Mouse (Mus musculus) stomach, embryonic 14.5 days (tissue): ENCODE results near the gene Gpm6a. TPM values are rescaled to one million over a fixed set of nuclear protein-coding genes. Genes with fewer than 3 reads are reported as not detected.

Experiments
- ATAC-seq: fragments of 200-750 bp; cut with Nextera tagmentation; 2 replicates; pipeline ENCODE4 v1.8.0; 2017; ENCODE audit warnings: low read depth, moderate TSS enrichment; ENCODE audit not compliant: insufficient number of reproducible peaks, insufficient read depth, low FRiP score
- H3K27ac ChIP-seq: fragments of 300-500 bp; sonication (generic); 2 replicates; pipeline ENCODE4 v1.5.1; 2014; ENCODE audit warnings: mild to moderate bottlenecking, low read length, moderate library complexity, mixed read lengths
- H3K27me3 ChIP-seq: fragments of 300-500 bp; sonication (generic); 2 replicates; pipeline ENCODE4 v1.6.1; 2014; ENCODE audit warnings: low read length, control low read depth, mixed read lengths; ENCODE audit not compliant: control insufficient read depth, insufficient read depth
- H3K36me3 ChIP-seq: fragments of 300-500 bp; sonication (generic); 2 replicates; pipeline ENCODE4 v1.6.1; 2014; ENCODE audit warnings: mild to moderate bottlenecking, control low read depth, low read length, moderate library complexity, mixed read lengths; ENCODE audit not compliant: control insufficient read depth, insufficient read depth
- H3K4me1 ChIP-seq: fragments of 300-500 bp; sonication (generic); 2 replicates; pipeline ENCODE4 v1.6.1; 2014; ENCODE audit warnings: low read length, control low read depth, mixed read lengths; ENCODE audit not compliant: control insufficient read depth, insufficient read depth
- H3K4me2 ChIP-seq: fragments of 300-500 bp; sonication (generic); replicated peaks from 2 replicates; pipeline ENCODE4 v1.6.1; 2014; ENCODE audit warnings: low read depth, low read length, control low read depth
- H3K4me3 ChIP-seq: fragments of 300-500 bp; sonication (generic); 2 replicates; pipeline ENCODE4 v1.5.1; 2014; ENCODE audit warnings: low read depth, low read length, control low read depth
- H3K9ac ChIP-seq: fragments of 300-500 bp; sonication (generic); replicated peaks from 2 replicates; pipeline ENCODE4 v1.6.1; 2014; ENCODE audit warnings: low read depth, mild to moderate bottlenecking, control low read depth, low read length, moderate library complexity, mixed read lengths
- H3K9me3 ChIP-seq: fragments of 300-500 bp; sonication (generic); 2 replicates; pipeline ENCODE4 v1.6.1; 2016; ENCODE audit warnings: low read depth, low read length, control low read depth; ENCODE audit not compliant: control insufficient read depth
- WGBS: fragments of 180-500 bp; shearing (Covaris S2); extraction: QIAGEN DNeasy Blood & Tissue Kit; methylation state at CpG from one replicate; pipeline ENCODE4 v1.1.7; 2014; 5-methylcytosine and 5-hydroxymethylcytosine counted together
- polyA plus RNA-seq: library from polyadenylated mRNA; unstranded; fragments of >200 nt; fragmentation: Nextera tagmentation; extraction: Ambion mirVana; gene quantifications from 2 replicates; pipeline ENCODE4 v1.2.1, GENCODE M21; 2014

The Gpm6a gene
- 11.1 and 13.7 TPM in 2 replicates for polyA plus RNA-seq

DNA sequence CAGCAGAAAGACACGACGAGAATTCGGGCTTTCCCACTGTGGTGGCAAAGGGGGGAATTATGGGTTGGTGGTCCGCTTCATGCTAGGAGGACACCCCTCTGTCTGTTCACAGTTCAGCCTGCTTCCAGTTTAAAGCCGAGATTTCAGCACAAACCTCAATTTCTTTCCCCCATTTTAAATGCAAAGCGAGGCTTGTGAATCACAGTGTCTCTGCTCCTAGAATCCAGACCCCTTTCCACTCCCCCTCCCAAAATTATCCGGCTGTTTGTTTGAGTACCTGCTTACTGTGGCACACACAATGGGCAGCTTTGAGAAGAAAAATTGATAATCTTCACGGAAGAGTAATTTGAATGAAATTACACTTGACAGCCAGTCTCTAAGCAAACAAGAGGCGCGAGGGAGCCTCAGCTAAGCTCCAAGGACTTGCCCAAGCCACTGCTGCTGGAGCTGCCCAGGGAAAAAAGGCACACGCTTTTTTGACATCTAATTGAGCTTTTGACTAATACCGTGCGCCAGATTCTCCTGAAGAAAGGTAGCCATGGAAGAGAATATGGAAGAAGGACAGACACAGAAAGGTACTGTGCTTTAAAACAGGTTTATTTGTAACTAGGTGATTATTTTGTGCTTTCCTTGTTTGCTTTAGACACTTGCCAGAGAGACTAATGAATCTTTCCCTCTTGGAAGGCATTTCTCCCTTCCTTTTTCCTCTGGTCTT is at the start of gene Gpm6a:
TSS of gene Gpm6a (plus strand) at position 103 of the 715 bp plus-strand sequence.
- 29% methylated on average over 13 of the region's 13 CpGs for WGBS
- ATAC-seq = no peak
- H3K4me3 ChIP-seq = no peak within 1 kb of the TSS

DNA sequence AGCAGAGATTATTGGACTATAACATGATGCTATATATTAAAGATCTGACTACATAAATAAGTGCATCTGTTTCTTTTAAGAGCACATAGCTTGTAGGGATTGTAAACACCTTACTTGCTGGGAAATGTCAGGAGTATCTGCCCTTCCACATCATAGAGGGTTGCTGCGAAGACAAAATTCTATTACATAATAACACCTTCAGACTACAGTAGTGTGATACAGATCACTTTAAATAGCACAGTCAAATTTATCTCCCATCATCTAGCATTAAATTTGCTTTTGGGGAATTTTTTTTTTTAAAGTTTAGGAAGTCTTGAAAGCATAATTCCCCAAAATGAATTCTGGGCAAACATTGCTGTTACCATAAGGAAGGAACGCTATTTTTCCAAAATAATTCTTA is 41.8 kb upstream of the Gpm6a start:
- H3K4me3 ChIP-seq = no peak overlapping the region
- no peaks in the 10 kb centered on the region for H3K9me3 ChIP-seq
- no peak overlapping the region for H3K27ac ChIP-seq
- H3K9ac ChIP-seq = no peak overlapping the region
- no peaks in the 10 kb centered on the region for H3K27me3 ChIP-seq
- H3K36me3 ChIP-seq = no peaks in the 10 kb centered on the region
- no peak overlapping the region for H3K4me2 ChIP-seq
- WGBS = 90% methylated on average over 2 of the region's 2 CpGs
- H3K4me1 ChIP-seq = no peaks in the 10 kb centered on the region
- ATAC-seq = no peak

More for the DNA sequence above, at the start of gene Gpm6a:
- Histone ChIP-seq H3K27ac (no peak within 1 kb of the TSS), H3K4me1 (no peaks in the 10 kb centered on the region), H3K36me3 (no peaks in the 10 kb centered on the region), H3K27me3 (no peaks in the 10 kb centered on the region), H3K9me3 (no peaks in the 10 kb centered on the region), H3K4me2 (no peak within 1 kb of the TSS), H3K9ac (no peak within 1 kb of the TSS)

DNA sequence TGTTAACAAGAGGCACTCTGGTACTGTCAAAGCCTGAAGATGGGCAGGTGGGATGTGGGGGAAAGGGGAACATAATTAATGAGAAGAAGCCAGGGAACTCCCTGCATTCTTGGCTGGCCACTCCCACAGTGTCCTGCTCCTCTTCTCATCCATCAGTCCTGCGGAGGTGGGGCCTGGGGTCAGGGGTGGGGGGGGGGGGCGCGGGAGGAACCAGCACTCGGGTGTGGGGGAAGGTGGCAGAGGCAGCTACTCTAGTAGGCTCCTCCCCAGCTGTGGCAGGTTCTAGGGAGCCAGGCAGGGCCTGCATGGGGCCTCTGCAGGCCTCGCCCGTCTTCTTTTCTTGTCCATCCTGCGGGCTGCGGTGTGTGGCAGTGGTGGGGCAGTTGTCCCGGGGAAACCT is 36.9 kb upstream of the Gpm6a start:
- no peak overlapping the region for H3K9ac ChIP-seq
- 57% methylated on average over 6 of the region's 9 CpGs for WGBS
- no peak overlapping the region for H3K27ac ChIP-seq
- no peak overlapping the region for H3K4me3 ChIP-seq
- H3K4me1 ChIP-seq = no peaks in the 10 kb centered on the region
- H3K36me3 ChIP-seq = no peaks in the 10 kb centered on the region
- H3K9me3 ChIP-seq = no peaks in the 10 kb centered on the region
- no peaks in the 10 kb centered on the region for H3K27me3 ChIP-seq
- ATAC-seq = no peak
- no peak overlapping the region for H3K4me2 ChIP-seq

DNA sequence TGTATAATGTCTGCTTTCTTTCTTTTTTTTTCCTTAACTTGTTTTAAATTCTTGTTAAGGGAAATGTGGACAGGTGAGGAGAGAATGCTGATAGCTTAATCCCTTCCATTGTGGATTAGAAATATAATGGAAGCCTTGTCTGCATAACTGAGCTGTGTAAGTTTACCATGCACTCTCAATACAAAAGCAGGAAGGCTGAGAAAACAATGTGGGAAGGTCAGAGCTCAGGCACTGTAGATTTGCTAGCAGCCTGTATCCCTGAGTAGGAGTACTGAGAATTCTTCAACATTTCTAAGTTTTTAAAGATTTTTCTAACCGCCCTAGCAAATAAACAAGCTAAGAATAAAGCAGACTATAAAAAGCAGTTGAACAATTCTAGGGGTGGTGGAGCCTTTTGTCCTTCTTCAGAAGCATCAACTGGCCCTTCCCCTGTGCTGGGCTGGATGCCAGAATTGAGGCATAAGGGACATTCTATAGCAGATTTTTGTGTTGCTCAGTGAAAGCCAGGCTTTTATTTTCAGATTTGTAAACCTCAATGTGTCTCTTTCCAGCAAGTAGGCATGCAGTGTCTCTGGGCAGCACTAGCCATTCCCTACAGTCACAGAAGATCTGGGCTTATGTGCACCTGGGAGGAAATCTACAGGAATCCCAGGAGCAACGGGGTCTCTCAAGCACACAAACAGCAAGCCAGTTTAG is 32.3 kb upstream of the Gpm6a start:
- Histone ChIP-seq H3K4me2 (no peak overlapping the region), H3K36me3 (no peaks in the 10 kb centered on the region), H3K27ac (no peak overlapping the region), H3K9ac (no peak overlapping the region), H3K9me3 (no peaks in the 10 kb centered on the region), H3K27me3 (no peaks in the 10 kb centered on the region), H3K4me1 (no peaks in the 10 kb centered on the region), H3K4me3 (no peak overlapping the region)
- 30% methylated on average over 2 of the region's 2 CpGs for WGBS
- no peak for ATAC-seq

DNA sequence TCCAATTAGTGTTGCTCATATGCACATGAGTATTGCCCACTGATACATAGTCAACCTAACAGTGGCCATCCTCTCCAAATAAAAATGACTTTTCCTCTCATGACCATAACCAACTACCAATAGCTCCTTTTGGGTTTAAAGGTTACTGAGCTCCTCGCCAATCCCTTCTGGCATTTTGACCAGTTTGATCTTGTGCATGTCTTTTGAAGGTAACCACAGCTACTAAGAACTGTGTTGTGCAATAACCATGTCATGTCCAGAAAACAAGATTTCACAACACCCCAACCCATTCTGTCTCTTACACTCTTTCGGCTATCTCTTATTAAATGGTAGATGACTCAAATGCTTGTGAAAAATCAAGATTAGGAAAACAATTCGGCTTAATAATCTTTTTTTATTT is 29.7 kb upstream of the Gpm6a start:
- Histone ChIP-seq H3K4me1 (no peaks in the 10 kb centered on the region), H3K4me3 (no peak overlapping the region), H3K27ac (no peak overlapping the region), H3K9ac (no peak overlapping the region), H3K27me3 (no peaks in the 10 kb centered on the region), H3K4me2 (no peak overlapping the region), H3K36me3 (no peaks in the 10 kb centered on the region), H3K9me3 (no peaks in the 10 kb centered on the region)
- WGBS = 85% methylated on average over 3 of the region's 3 CpGs
- no peak for ATAC-seq

DNA sequence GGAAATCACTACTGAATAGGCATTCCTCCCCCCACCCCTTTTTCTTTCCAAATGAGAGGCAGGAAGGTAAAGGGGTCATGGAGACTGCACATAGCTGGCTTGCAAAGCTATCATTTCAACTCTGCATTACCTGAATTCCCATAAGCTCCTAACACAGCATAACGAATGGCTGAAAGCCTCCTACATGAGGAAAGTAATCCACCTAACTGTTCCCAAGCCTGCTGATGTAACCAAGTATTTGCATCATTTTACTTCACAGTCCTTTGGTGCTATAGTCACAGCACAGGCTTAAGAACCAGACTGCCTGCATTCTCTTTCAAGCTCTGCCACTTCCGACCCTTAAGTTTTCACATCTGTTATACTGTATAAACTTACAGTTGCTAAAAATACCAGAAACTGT is 22.3 kb upstream of the Gpm6a start:
- WGBS = 62% methylated on average over 2 of the region's 2 CpGs

DNA sequence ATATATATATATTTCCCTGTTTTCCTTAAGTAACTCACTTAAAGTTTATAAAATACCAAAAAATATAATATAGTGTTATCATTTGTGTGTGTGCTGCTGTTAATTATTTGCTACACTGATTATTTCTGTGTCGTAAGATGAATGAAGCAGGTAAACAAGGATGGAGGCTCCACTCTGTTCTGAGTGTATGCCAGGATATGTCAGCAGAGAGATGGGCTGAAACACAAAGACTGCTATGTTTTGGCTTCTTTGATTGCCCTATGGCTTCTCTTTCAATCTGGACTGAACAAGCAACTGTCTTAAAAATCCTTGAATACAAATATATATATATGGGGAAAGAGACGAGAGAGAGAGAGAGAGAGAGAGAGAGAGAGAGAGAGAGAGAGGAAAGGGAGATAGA is 1.3 kb upstream of the Gpm6a start:
- H3K36me3 ChIP-seq = no peaks in the 10 kb centered on the region
- no peak overlapping the region for H3K4me2 ChIP-seq
- H3K27me3 ChIP-seq = no peaks in the 10 kb centered on the region
- no peak overlapping the region for H3K27ac ChIP-seq
- 72% methylated on average over 2 of the region's 2 CpGs for WGBS
- no peaks in the 10 kb centered on the region for H3K9me3 ChIP-seq
- no peak for ATAC-seq
- H3K4me1 ChIP-seq = no peaks in the 10 kb centered on the region
- H3K9ac ChIP-seq = no peak overlapping the region
- H3K4me3 ChIP-seq = no peak overlapping the region

More for the DNA sequence above, 22.3 kb upstream of the Gpm6a start:
- H3K36me3 ChIP-seq = no peaks in the 10 kb centered on the region
- H3K9ac ChIP-seq = no peak overlapping the region
- H3K9me3 ChIP-seq = no peaks in the 10 kb centered on the region
- H3K27ac ChIP-seq = no peak overlapping the region
- no peak overlapping the region for H3K4me2 ChIP-seq
- no peak overlapping the region for H3K4me3 ChIP-seq
- H3K4me1 ChIP-seq = no peaks in the 10 kb centered on the region
- no peaks in the 10 kb centered on the region for H3K27me3 ChIP-seq
- ATAC-seq = no peak

DNA sequence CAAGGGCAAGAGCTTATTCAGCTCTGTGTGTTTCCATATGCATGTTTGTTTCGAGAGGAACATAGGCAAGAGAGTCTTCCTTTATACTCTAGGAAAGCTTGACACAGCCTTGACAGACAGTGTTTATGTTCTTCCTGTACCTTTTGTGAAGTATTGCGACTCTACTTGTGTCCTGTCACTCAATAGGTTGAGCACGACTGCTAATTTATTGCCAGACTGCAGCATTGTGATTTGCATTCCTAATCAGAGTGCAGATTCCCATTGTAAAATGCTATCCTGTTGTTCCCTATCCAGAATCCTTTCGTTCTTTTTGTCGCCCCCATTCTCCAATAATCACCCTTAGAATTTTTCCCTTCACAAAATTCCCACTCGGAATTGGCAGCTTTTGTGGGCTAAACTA is 613 bp upstream of the Gpm6a start:
- Histone ChIP-seq H3K9me3 (no peaks in the 10 kb centered on the region), H3K9ac (no peak overlapping the region), H3K27me3 (no peaks in the 10 kb centered on the region), H3K27ac (no peak overlapping the region), H3K4me3 (no peak overlapping the region), H3K4me1 (no peaks in the 10 kb centered on the region), H3K36me3 (no peaks in the 10 kb centered on the region), H3K4me2 (no peak overlapping the region)
- ATAC-seq = no peak
- 63% methylated on average over 6 of the region's 6 CpGs for WGBS
